Mouse (Mus musculus): ENCODE measurements around the gene Ctnna3. TPM values are rescaled to one million over a fixed set of nuclear protein-coding genes. Genes with fewer than 3 reads are reported as not detected.
A peak's percentile ranks its signal among the peaks of the same experiment; 100 is the strongest.
"Not testable (repeated sequence)": the region's sequence is repeated elsewhere in the genome, so short reads cannot be mapped to it uniquely, and the experiment has no call there.

The Ctnna3 gene
- total RNA-seq, 1 experiment from 2014 or later, result not detected

DNA sequence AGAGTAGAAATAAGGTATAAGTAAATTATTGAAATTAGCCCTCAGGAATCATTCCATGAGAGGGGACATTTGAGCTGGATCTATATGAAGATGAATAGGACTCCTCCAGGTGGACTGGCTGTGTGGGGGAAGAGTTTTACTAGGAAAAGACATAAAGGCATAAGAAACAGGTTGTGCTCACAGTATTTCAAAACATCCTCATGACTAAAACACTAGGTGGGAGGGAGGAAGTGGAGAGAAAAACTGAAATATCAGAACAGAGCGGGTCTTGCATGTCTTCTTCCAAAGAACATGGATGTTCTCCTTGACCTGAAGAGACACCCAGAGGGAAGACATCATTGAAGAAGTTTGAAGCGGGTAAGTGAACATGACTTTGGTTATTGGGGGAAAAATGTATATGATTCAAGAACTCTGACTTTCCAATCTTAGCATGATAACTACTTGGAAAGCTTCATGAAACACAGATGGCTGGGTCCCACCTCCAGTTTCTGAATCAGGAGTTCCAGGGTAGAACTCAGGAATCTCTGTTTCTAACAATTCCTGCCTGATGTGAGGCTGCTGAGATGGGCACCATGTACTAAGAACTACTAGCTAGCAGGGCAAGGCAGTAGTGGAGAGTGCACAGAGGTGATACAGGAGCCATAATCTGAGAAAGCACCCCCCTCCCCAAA, 881.9 kb downstream of the Ctnna3 start:
- ATAC-seq (replicated peaks in 1 of 2; ENCODE audit: insufficient read depth in 1 of 2, low FRiP score in 2 of 2, low TSS enrichment in 1 of 2, low read depth in 1 of 2, poor library complexity in 2 of 2, severe bottlenecking in 2 of 2), result no peak

DNA sequence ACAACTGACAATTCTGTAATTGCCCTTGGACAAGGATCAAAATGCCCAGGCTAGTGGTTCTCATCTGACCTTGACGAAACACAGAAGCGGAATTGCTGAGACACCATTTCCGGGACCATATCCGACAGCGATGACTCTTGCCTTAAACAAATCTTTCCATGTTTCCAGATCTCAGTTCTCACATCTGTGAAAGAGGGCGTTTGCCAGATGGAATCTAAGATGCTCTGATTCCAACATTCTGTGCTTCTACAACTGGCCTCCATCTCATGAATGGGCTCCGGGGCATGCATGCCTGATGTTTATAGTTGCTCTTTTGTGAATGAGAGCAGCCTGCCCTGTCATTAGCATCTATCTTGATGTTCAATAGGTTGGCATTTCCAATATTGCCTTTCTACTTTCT, 890.4 kb downstream of the Ctnna3 start:
- no peak for ATAC-seq (replicated peaks in 1 of 2; ENCODE audit: insufficient read depth in 1 of 2, low FRiP score in 2 of 2, low TSS enrichment in 1 of 2, low read depth in 1 of 2, poor library complexity in 2 of 2, severe bottlenecking in 2 of 2)

DNA sequence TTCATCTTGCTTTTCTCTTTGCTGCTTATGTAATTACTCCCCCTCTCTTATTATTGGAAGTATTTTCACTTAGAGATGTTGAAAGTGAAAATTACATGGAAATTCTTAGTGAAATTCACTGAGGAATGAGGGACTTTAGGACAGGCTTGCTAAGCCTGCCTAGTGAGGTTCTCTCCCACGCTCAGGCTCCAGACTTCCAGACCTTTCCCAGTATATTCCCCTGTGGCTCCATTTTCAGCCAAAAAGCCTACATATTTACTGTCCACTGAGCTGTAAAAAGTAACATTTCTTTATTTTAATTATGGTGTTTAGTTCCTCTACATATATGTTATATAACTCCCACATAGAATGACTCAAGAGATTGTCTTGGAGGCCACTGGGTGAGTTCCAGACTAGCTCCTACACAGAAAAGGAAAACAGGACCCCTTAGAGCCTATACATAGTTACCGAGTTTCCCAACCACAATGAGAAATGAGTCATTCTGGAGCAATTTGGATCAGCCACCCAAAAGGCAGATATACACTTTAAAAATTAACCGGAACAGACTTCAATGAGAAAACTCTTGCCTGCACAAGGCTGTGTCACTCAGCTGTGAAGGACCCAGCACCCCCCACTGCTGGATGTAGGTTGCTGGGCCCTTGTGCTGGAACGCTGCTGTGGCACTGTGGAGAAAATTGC, 912.9 kb downstream of the Ctnna3 start:
- ATAC-seq (replicated peaks in 1 of 2; ENCODE audit: insufficient read depth in 1 of 2, low FRiP score in 2 of 2, low TSS enrichment in 1 of 2, low read depth in 1 of 2, poor library complexity in 2 of 2, severe bottlenecking in 2 of 2), result no peak

DNA sequence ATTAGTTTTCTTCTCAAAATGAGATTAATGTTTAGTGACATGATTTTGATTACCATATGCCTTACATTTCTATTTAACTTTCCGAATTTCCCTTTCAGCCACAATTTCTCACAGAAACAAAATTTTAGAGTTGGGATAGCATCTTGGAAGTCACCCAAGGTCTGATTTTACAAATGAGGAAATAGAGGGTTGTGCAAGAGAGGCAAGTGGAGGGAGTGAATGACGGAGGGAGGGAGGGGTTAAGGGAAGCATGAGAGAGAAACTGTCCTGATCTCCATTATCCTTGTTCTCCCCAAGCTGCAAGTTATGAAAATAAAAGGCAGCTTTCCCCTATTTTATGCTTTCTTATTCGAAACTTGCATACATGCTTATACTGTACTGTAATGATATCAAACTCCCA, 943.4 kb downstream of the Ctnna3 start:
- no peak for ATAC-seq (replicated peaks in 1 of 2; ENCODE audit: insufficient read depth in 1 of 2, low FRiP score in 2 of 2, low TSS enrichment in 1 of 2, low read depth in 1 of 2, poor library complexity in 2 of 2, severe bottlenecking in 2 of 2)

DNA sequence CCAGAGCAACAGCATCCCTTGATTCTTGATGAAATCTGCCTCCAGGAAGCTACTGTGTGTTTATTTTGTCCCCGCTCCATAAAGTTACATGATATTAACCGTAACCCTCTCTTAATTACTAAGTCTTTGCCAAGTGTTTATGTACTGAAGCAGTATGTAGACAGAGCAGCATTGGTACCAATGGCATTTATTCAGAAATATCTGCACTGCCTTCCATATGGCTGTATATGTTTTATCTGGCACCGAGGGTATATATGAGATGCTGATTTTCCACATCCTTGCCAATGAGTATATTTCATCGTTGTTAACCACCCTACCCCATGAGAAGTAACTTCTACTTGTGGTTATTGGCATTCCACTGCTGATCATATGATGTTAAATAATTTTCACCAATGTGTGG, 947.9 kb downstream of the Ctnna3 start:
- no peak for ATAC-seq (replicated peaks in 1 of 2; ENCODE audit: insufficient read depth in 1 of 2, low FRiP score in 2 of 2, low TSS enrichment in 1 of 2, low read depth in 1 of 2, poor library complexity in 2 of 2, severe bottlenecking in 2 of 2)

DNA sequence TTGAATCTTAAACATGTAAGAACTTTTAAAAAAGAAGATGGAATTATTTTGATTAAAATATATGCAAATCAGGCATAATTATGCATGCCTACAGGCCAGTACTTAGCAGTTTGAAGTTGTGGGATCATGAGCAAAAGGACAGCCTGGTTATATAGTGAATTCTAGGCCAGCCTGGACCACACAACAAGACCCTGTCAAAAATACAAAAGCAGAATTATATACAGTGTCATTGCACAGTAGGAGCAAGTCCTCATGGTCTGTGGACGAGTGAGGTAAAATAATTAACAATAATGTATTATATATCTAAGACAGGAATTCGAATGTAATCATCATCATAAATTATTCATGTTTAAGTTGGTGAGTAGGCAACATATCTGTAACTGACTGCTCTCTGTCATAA, 966.7 kb downstream of the Ctnna3 start:
- ATAC-seq (replicated peaks in 1 of 2; ENCODE audit: insufficient read depth in 1 of 2, low FRiP score in 2 of 2, low TSS enrichment in 1 of 2, low read depth in 1 of 2, poor library complexity in 2 of 2, severe bottlenecking in 2 of 2), result no peak

DNA sequence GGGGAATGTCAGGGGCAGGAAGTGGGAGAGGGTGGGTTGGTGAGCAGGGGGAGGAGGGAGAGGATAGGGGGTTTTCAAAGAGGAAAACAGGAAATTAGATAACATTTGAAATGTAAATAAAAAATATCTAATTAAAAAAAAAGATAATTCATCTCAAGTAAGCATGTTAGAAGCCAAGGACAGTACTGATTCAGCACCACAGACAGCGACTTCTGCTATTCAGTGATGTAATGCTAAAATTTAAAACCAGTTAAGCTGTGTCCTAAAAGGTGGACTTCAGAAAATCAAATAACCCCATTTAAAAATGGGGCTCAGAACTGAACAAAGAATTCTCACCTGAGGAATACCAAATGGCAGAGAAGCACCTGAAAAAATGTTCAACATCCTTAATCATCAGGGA, 988.5 kb downstream of the Ctnna3 start:
- ATAC-seq (replicated peaks in 1 of 2; ENCODE audit: insufficient read depth in 1 of 2, low FRiP score in 2 of 2, low TSS enrichment in 1 of 2, low read depth in 1 of 2, poor library complexity in 2 of 2, severe bottlenecking in 2 of 2), result not testable (repeated sequence)

DNA sequence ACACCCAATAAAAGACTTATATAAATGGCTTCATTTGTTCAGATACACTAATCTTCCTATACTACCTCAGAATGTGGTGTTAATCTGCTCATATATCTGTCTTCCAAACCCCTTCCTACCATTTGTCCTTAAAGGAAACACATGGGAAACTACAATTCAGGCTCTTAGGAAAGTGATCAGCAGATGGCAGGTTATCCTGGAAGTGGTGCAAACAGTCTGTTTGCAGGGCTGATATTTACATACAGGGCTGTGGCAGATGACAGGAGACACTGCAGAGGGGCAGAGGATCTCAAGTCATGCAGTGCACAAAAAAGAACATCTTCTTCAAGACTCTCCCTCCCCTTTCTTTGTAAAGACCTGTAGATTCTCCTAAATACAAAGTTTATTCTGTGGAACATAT, 1008.8 kb downstream of the Ctnna3 start:
- no peak for ATAC-seq (replicated peaks in 1 of 2; ENCODE audit: insufficient read depth in 1 of 2, low FRiP score in 2 of 2, low TSS enrichment in 1 of 2, low read depth in 1 of 2, poor library complexity in 2 of 2, severe bottlenecking in 2 of 2)

DNA sequence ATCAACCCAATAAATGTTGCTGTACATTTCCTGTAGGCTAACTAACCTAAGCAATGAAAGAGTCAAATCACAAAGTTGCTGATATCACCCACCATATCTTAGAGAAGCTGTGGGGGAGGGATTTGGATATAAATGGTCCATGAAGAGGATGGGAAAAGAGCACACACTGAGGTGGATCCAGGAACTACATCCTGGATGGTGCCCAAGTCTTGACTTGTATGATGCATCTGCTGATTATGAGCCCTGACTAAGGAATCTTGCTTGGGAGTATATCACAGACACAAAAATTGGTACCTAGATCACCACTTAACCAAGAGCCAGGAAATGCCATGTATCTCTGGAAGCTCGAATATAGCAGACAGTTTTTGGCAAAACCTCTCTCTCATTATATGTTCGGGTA, 1018.7 kb downstream of the Ctnna3 start:
- ATAC-seq (replicated peaks in 1 of 2; ENCODE audit: insufficient read depth in 1 of 2, low FRiP score in 2 of 2, low TSS enrichment in 1 of 2, low read depth in 1 of 2, poor library complexity in 2 of 2, severe bottlenecking in 2 of 2), result no peak

DNA sequence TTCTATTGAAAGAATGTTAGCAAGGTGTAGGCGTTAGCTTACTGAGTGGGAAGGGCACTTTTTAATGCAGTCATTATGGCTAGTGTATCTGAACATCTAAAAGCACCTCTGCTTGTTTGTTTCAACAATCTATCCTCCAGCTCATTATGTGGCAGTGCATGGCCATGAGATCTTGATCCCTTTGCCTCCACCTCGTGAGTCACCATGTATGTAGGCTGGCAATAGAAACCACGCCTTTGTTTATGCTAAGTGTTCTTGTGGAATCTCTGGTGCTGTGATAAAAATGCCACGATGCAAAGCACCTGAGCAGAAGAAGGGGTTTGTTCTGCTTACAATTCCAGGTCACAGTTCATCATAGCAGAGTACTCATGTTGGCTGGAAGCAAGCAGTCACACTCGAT, 1053.4 kb downstream of the Ctnna3 start:
- no peak for ATAC-seq (replicated peaks in 1 of 2; ENCODE audit: insufficient read depth in 1 of 2, low FRiP score in 2 of 2, low TSS enrichment in 1 of 2, low read depth in 1 of 2, poor library complexity in 2 of 2, severe bottlenecking in 2 of 2)

DNA sequence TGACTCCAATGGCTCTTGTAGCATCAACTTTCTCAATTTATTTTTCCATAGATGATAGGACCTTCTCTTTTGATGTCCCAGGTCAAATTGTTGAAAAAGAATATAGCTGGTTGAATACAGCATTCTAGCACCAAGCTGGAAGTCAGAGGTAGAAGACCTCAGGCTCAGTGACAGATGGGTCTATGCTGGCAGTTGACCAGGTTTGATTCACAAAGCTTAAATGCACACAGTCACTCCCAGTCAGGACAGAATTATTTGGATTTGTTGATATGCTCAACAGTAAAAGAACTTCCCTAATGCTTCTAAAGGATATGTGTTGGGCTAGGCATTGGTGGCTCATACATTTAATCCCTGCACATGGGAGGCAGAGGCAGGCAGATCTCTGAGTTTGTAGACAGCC, 1059.6 kb downstream of the Ctnna3 start:
- ATAC-seq (replicated peaks in 1 of 2; ENCODE audit: insufficient read depth in 1 of 2, low FRiP score in 2 of 2, low TSS enrichment in 1 of 2, low read depth in 1 of 2, poor library complexity in 2 of 2, severe bottlenecking in 2 of 2), result no peak

DNA sequence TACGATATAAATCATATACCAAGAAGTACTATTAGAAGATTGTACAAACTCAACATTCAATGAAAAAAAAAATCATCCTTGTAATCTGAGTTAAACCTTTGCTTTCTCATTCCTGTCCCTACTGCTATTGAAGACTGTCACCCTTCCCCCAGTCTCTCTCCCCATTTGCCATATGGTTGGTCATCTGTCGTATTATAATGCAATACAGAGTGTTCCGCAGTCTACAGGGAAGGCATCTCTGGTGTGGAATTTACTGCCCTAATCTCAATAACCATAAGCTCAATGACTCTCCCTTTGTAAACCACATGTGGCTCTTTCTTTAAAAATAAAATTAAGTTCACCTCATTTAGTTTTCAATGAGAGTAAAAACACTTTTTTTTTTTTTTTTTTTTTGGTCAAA, 1113.7 kb downstream of the Ctnna3 start:
- ATAC-seq (replicated peaks in 1 of 2; ENCODE audit: insufficient read depth in 1 of 2, low FRiP score in 2 of 2, low TSS enrichment in 1 of 2, low read depth in 1 of 2, poor library complexity in 2 of 2, severe bottlenecking in 2 of 2), result no peak

DNA sequence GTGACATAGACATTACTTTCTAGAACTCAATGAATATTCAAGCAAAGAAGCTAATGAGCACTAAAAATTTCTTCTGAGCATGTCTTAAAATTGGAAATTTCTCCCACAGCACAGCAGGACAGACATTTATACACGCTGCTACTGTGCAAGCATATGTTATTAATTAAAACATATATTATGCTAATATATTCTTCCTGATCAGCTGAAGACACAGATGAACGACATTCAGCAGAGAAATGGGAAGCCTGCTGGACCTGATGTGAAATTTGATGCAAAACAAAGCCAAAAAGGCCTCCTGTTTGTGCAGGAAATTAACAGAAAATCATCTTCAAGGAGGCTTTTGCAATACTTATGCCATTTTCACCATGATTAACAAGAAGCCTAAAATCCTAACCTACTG, 1114.5 kb downstream of the Ctnna3 start:
- no peak for ATAC-seq (replicated peaks in 1 of 2; ENCODE audit: insufficient read depth in 1 of 2, low FRiP score in 2 of 2, low TSS enrichment in 1 of 2, low read depth in 1 of 2, poor library complexity in 2 of 2, severe bottlenecking in 2 of 2)

DNA sequence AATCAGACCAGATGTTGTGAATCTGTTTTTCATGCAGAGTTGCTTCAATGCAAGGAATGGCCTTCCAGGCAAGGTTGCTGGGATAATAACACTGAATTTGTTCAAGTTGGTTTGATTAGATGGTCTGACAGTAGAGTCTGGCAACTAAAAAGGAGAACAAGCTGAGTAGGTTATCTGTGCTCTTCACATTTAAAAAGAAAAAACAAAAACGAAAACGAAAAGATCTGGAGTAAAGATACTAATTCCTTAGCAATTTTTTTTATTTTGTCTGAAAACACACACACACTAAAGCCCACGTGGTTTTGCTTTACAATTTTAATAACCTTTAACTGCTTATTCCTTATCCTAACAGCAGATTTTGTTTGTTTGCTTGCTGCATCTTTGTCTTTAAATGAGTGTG, 1141.4 kb downstream of the Ctnna3 start:
- ATAC-seq (replicated peaks in 1 of 2; ENCODE audit: insufficient read depth in 1 of 2, low FRiP score in 2 of 2, low TSS enrichment in 1 of 2, low read depth in 1 of 2, poor library complexity in 2 of 2, severe bottlenecking in 2 of 2), result no peak

DNA sequence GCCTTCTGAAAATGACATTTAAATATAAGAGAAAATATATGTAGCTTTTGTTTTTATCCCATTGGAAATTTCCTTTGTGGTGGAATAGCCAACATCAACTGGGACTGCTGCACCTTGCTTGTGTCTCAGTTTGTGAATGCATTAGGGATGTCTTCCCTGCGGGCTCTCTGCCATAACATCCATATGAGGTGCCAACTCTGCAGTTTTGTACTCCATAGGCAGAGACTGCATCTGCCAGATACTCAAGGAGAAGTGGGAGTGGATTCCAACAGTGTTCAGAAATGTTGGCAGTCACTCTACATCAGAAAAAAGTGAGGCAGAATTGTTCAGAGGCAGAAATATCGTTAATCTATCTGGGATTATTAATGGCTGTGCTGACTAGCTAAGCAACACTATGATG, 1158.2 kb downstream of the Ctnna3 start:
- ATAC-seq (replicated peaks in 1 of 2; ENCODE audit: insufficient read depth in 1 of 2, low FRiP score in 2 of 2, low TSS enrichment in 1 of 2, low read depth in 1 of 2, poor library complexity in 2 of 2, severe bottlenecking in 2 of 2), result no peak

DNA sequence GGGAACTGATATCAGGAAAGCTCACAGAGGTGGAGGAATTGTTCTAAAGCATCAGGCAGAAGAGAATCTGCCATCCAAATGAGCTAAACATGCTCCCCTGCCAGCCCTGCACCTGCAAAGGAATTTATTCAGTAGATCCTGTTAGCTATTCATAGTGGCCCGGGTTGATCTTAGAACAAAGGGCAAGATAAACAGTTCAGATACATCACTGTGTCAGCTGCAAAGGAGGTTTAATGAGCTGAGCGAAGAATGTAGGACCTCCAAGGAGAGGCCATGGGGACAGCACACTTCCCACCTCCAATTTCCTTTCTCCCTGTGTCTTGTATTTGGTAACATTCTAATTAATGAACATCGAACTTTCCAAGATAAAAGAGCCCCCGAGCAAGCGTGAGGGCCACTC, 1206.9 kb downstream of the Ctnna3 start:
- no peak for ATAC-seq (replicated peaks in 1 of 2; ENCODE audit: insufficient read depth in 1 of 2, low FRiP score in 2 of 2, low TSS enrichment in 1 of 2, low read depth in 1 of 2, poor library complexity in 2 of 2, severe bottlenecking in 2 of 2)

DNA sequence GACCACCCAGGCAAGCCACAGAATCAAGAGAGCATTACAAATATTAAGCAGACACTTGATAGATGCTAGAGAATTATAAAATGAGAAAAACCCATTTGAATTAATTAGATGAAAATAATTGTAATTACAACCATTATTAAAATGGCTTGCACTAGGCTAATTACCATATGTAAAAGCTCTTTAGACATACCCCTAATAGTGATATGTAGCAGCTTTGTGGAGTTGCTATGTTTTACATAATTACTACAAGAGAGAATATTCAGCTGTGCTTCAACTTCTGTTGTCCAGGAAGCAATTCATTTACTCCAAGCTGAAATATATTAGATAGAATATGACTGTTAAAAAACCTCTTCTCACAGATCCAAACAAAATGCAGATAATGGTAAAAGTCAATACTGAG, 1209.2 kb downstream of the Ctnna3 start:
- ATAC-seq (replicated peaks in 1 of 2; ENCODE audit: insufficient read depth in 1 of 2, low FRiP score in 2 of 2, low TSS enrichment in 1 of 2, low read depth in 1 of 2, poor library complexity in 2 of 2, severe bottlenecking in 2 of 2), result no peak

DNA sequence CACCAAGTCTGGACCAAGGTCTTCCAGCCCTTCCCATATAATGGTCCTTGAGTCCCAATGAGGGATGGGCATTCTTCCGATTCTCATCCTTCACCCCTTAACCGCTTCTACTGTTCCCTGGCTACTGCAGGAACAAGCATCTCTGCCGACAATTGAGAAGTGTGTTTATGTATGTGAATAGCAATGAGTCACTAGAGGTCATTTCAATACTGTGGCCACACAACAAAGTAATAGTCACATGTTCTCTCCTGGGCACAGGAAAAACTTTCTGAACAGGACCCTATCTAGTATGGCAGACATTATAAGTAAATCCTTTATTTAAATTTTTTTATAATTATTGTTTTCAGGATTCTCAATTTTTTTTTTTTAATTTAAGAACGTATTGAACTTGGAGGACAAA, 1211.2 kb downstream of the Ctnna3 start:
- no peak for ATAC-seq (replicated peaks in 1 of 2; ENCODE audit: insufficient read depth in 1 of 2, low FRiP score in 2 of 2, low TSS enrichment in 1 of 2, low read depth in 1 of 2, poor library complexity in 2 of 2, severe bottlenecking in 2 of 2)

DNA sequence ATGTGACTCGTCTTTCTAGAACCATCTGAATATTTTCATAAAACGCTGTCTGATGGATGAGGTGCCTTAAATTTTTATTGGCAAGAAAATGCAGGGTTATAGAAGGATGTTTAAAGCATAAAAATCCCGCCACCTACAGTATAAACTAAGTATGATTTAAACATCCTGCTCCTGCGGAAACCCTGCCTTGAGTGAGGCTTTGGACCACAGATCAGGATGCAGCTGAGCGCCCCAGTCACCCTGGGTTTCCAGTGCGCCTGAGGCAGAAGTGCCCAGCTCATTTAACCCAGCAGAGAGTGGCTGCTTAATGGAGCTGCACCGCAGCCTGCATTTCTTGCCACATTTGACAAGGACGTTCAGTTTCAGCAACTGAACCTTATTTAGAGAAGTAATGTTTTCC, 1211.7 kb downstream of the Ctnna3 start:
- peak in 1 of 2 experiments; percentile 59; a peak in 1 of 4 replicates for ATAC-seq (replicated peaks in 1 of 2; ENCODE audit: insufficient read depth in 1 of 2, low FRiP score in 2 of 2, low TSS enrichment in 1 of 2, low read depth in 1 of 2, poor library complexity in 2 of 2, severe bottlenecking in 2 of 2)
